Mouse (Mus musculus): ENCODE data around the gene Cpsf7. TPM values are rescaled to one million over a fixed set of nuclear protein-coding genes. Genes with fewer than 3 reads are reported as not detected.
"Not testable (repeated sequence)": the region's sequence is repeated elsewhere in the genome, so short reads cannot be mapped to it uniquely, and the experiment has no call there.

Gene Cpsf7
- polyA plus RNA-seq, 1 experiment from 2014 or later, result 49.6 TPM

DNA sequence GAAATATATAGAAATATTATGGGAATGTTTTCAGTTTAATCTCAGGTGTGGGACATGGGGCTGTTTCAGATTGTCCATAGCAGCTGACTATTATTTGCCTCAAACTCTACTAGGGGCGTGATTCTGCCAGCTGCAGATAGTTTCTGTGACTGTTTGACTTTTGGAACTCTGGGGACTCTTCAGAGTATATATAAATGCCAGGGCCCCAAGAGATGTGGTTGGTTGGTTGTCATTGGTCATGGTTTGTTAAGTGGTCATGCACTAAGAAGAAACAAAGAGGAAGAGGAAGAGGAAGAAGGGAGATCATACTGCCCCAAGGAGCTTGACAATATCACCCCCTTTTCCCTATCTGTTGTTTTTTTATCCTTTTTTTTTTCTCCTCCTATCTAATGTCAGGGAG lies 3.1 kb upstream of the Cpsf7 start:
- Histone ChIP-seq H3K4me2 (no peak overlapping the region), H3K9ac (no peak overlapping the region), H3K27ac (no peak overlapping the region), H3K27me3 (no peaks in the 10 kb centered on the region), H3K4me3 (replicated peaks) (no peak overlapping the region), H3K4me1 (peaks cover 21% of the 10 kb centered on the region), H3K9me3 (replicated peaks) (no peaks in the 10 kb centered on the region), H3K36me3 (peaks cover 12% of the 10 kb centered on the region)
- no peak for ATAC-seq (replicated peaks; ENCODE audit: low FRiP score)
- 83% methylated on average over 1 of the region's 1 CpGs for WGBS

DNA sequence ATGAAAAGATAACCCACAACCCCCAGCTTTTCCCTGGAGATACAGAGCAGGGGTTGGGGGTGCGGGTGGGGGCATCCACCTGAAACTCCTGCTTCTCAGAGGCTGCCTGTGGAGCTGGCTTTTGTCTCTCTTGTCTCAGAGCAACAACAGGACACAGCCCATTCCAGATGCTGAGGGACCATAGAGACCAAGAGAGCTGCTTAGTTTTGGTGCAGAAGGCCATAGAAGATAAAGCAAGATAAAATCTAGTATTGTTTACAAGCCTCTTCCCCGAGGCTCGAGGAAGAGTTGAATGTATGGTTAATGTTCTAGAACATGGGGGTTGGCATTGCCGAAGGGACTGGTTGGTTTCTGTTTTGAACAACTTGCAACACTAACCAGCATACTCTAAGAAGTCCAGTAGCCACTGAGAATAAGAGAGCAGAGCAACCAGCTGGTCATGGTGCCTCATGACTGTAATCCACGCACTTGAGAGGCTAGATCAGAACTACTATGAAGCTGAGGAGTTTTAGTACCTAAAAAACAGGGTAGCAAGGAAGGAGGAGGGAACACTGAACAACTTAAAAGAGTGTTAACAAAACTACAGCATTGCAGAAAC lies 1.5 kb upstream of the Cpsf7 start:
- H3K4me1 ChIP-seq, result peaks cover 29% of the 10 kb centered on the region
- no peak overlapping the region for H3K9ac ChIP-seq
- peak overlapping the region; percentile 64; the same call in 1 of the 2 replicates for H3K4me2 ChIP-seq
- H3K36me3 ChIP-seq, result peaks cover 10% of the 10 kb centered on the region
- no peak for ATAC-seq (replicated peaks; ENCODE audit: low FRiP score)
- 72% methylated on average over 5 of the region's 5 CpGs for WGBS
- no peaks in the 10 kb centered on the region for H3K9me3 ChIP-seq (replicated peaks)
- H3K27ac ChIP-seq, result no peak overlapping the region
- no peaks in the 10 kb centered on the region for H3K27me3 ChIP-seq
- H3K4me3 ChIP-seq (replicated peaks), result peak overlapping the region; percentile 89; the same call in 1 of the 2 replicates

DNA sequence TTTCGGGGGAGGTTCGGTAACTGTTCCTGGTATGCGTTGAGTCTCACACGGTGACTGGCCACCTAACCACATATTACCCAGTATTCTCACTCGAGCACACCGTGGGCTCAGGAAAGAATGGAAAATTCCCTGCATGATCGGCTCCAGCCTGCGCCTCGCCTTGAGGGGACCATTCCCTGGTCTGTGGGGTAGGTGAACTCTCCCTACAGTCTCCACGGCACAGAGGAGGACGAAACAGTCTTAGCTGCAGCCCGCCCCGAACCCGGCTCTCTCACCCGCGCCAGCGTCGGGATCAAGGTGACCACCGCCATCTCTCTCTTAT lies 321 bp upstream of the Cpsf7 start:
- ATAC-seq (replicated peaks; ENCODE audit: low FRiP score), result no peak
- Histone ChIP-seq H3K9me3 (replicated peaks) (no peaks in the 10 kb centered on the region), H3K4me2 (peak overlapping the region; percentile 64), H3K9ac (peak overlapping the region; percentile 93), H3K27ac (peak overlapping the region; percentile 99), H3K4me3 (replicated peaks) (peak overlapping the region; percentile 89), H3K27me3 (no peaks in the 10 kb centered on the region), H3K4me1 (peaks cover 29% of the 10 kb centered on the region), H3K36me3 (peaks cover 18% of the 10 kb centered on the region)
- WGBS, result under 1% methylated on average over 19 of the region's 19 CpGs

DNA sequence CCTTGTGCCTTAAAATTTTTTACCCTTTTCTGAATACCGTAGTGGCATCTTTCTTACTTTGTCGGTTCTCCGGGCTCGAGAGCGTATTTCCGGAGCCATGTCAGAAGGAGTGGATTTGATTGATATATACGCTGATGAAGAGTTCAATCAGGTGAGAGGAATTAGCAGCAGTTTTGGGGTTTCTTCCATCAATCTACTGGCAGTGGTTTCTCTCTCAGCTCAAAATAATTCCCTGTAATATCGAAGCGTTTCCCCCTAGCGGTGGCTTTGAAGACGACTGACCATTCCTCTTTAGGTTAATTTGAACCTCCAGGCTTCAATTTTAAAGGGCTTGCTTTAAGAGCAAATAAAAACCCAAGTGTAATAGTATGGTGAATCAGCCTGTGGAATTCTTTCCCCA lies 844 bp downstream of the Cpsf7 start, which contains the start of gene Sdhaf2:
Gene Sdhaf2, minus strand, starts transcription at position 233 of the 400 bp plus-strand sequence.
- H3K27ac ChIP-seq, result peak within 1 kb of the TSS; percentile 99
- WGBS, result 1% methylated on average over 11 of the region's 11 CpGs
- H3K36me3 ChIP-seq, result peaks cover 30% of the 10 kb centered on the region
- H3K4me3 ChIP-seq (replicated peaks), result peak within 1 kb of the TSS; percentile 89
- peak; percentile 5; the same call in 1 of the 2 replicates for ATAC-seq (replicated peaks; ENCODE audit: low FRiP score)
- H3K4me2 ChIP-seq, result peak within 1 kb of the TSS; percentile 64
- H3K9ac ChIP-seq, result peak within 1 kb of the TSS; percentile 93
- peaks cover 29% of the 10 kb centered on the region for H3K4me1 ChIP-seq
- no peaks in the 10 kb centered on the region for H3K9me3 ChIP-seq (replicated peaks)
- no peaks in the 10 kb centered on the region for H3K27me3 ChIP-seq

DNA sequence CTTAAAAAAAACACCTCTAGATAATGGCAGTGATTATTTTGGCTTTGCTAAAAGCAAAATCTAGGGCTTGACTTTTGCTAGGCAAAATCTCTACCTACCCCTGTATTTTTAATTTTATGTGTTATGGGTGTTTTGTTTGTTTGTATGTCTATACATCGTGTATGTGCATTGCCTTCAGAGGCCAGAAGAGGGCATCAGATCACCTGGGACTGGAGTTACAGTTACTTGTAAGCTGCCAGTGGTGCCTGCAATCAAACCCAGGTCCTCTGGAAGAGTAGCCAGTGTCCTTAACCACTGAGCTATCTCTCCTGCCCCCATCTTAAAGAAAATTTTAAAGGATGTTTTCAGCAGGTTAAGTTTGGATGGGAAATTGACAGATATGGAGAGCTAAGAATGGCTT lies 5.0 kb downstream of the Cpsf7 start:
- Histone ChIP-seq H3K4me2 (no peak overlapping the region), H3K9me3 (replicated peaks) (no peaks in the 10 kb centered on the region), H3K27me3 (no peaks in the 10 kb centered on the region), H3K4me1 (peaks cover 17% of the 10 kb centered on the region), H3K9ac (no peak overlapping the region), H3K27ac (no peak overlapping the region), H3K36me3 (peaks cover 65% of the 10 kb centered on the region), H3K4me3 (replicated peaks) (no peak overlapping the region)
- no peak for ATAC-seq (replicated peaks; ENCODE audit: low FRiP score)
- WGBS, result 93% methylated on average over 1 of the region's 1 CpGs

DNA sequence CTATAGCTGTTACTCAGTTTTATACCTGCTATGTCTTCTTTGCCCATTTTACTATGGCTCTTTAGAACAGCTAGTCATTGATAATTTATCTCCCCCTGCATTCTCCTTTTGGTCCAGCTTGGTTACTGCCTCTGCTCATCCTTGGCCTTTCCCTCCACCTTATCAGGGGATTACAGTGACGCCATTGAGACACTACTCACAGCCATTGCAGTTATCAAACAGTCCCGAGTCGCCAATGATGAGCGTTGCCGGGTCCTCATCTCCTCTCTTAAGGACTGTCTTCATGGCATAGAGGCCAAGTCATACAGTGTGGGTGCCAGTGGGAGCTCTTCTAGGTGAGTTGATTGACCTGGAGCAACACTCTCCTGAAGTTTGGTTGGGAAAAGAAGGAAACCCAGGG lies 14.4 kb downstream of the Cpsf7 start:
- no peak overlapping the region for H3K4me3 ChIP-seq (replicated peaks)
- H3K9me3 ChIP-seq (replicated peaks), result no peaks in the 10 kb centered on the region
- 95% methylated on average over 5 of the region's 5 CpGs for WGBS
- H3K4me2 ChIP-seq, result no peak overlapping the region
- H3K4me1 ChIP-seq, result no peaks in the 10 kb centered on the region
- H3K9ac ChIP-seq, result no peak overlapping the region
- no peaks in the 10 kb centered on the region for H3K27me3 ChIP-seq
- no peak for ATAC-seq (replicated peaks; ENCODE audit: low FRiP score)
- no peak overlapping the region for H3K27ac ChIP-seq
- H3K36me3 ChIP-seq, result peaks cover 93% of the 10 kb centered on the region

DNA sequence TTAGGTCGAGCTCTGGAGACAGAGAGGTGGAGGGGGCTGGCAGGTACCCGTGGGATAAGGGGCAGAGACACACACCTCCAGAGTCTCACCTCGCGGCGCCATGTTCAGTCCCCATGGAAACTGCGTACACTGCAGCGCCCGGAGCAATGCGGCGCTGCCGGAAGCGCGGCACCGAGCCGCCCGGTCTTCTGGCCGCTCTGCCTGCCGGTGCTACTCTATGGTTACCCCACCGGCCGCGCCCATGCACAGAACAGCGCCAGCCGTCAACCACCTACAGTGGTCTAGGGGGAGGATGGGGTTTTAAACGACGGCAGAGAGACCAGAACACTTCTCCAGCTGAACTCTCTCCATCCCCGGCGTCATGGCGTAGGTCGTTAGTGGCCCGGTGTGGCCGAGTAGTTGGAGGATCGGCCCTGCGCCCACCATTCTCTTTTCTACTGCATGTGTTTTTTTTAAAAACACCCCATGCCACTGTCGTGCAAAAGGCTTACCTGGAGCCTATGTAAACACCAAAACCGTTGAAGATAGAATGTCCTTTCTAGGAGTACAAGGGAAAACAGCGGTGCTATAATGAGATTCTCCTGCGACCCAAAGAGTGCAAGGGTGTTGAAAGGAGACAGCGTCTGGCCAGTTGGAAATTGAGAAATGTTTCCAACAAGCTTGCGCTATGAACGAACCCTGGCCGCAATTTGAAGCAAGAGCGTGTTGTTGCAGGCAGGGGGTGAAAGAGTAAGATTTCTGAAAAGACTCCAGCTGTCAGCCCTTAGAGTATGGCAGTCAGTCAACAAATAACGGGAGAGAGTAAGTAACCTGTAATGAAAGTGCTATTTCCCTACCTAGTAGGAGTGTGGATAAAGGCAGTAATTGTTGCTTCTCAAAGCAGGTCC lies 30.8 kb downstream of the Cpsf7 start, which contains the start of gene Tmem216:
Gene Tmem216, minus strand, starts transcription at position 615 of the 887 bp plus-strand sequence.
- peak within 1 kb of the TSS; percentile 77 for H3K27ac ChIP-seq
- peaks cover 18% of the 10 kb centered on the region for H3K36me3 ChIP-seq
- peak within 1 kb of the TSS; percentile 61 for H3K9ac ChIP-seq
- H3K4me1 ChIP-seq, result peaks cover 15% of the 10 kb centered on the region
- no peaks in the 10 kb centered on the region for H3K9me3 ChIP-seq (replicated peaks)
- no peaks in the 10 kb centered on the region for H3K27me3 ChIP-seq
- peak within 1 kb of the TSS; percentile 72 for H3K4me2 ChIP-seq
- peak; percentile 97 for ATAC-seq (replicated peaks; ENCODE audit: low FRiP score)
- WGBS, result 1% methylated on average over 43 of the region's 43 CpGs
- H3K4me3 ChIP-seq (replicated peaks), result peak within 1 kb of the TSS; percentile 72

DNA sequence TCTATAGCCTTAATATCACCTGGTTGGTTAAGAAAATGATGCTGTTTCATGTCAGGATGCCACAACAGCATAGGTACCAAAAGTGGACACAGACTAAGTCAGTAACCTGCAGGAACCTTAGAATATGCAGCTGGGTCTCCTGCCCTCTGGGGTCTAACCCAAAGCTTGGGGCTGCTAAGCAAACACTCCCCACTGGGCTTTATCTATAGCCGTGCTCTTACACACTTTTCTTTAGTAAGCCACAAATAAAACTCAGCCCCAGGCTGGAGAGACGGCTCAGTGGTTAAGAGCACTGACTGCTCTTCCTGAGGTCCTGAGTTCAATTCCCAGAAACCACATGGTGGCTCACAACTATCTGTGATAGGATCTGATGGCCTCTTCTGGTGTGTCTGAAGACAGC lies 31.9 kb downstream of the Cpsf7 start:
- no peak for ATAC-seq (replicated peaks; ENCODE audit: low FRiP score)
- H3K36me3 ChIP-seq, result peaks cover 7% of the 10 kb centered on the region
- no peak overlapping the region for H3K9ac ChIP-seq
- H3K4me2 ChIP-seq, result no peak overlapping the region
- H3K9me3 ChIP-seq (replicated peaks), result no peaks in the 10 kb centered on the region
- H3K27ac ChIP-seq, result no peak overlapping the region
- no peak overlapping the region for H3K4me3 ChIP-seq (replicated peaks)
- H3K4me1 ChIP-seq, result peaks cover 17% of the 10 kb centered on the region
- H3K27me3 ChIP-seq, result no peaks in the 10 kb centered on the region
- 57% methylated on average over 2 of the region's 2 CpGs for WGBS

DNA sequence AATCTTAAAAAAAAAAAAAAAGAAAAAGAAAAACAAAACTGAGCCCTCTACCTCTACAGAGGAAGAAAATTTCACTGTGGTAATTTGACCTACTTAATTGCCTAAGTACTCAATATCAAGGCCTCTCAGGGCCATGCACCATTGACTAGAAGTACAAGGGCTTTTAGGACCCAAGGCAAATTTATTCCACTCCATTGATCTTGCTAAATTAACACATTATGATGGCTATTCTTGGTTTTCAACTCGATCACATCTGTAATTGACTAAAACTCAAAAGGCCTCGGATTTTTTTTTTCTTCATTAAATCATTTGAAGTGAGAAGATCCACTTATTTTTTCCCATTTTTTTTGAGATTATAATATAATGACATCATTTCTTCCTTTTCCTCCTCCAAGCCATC lies 32.4 kb downstream of the Cpsf7 start:
- 40% methylated on average over 2 of the region's 2 CpGs for WGBS
- no peak overlapping the region for H3K27ac ChIP-seq
- no peak overlapping the region for H3K4me2 ChIP-seq
- no peak for ATAC-seq (replicated peaks; ENCODE audit: low FRiP score)
- H3K4me1 ChIP-seq, result peaks cover 18% of the 10 kb centered on the region
- peaks cover 4% of the 10 kb centered on the region for H3K36me3 ChIP-seq
- H3K9ac ChIP-seq, result no peak overlapping the region
- H3K27me3 ChIP-seq, result no peaks in the 10 kb centered on the region
- H3K4me3 ChIP-seq (replicated peaks), result no peak overlapping the region
- H3K9me3 ChIP-seq (replicated peaks), result no peaks in the 10 kb centered on the region

DNA sequence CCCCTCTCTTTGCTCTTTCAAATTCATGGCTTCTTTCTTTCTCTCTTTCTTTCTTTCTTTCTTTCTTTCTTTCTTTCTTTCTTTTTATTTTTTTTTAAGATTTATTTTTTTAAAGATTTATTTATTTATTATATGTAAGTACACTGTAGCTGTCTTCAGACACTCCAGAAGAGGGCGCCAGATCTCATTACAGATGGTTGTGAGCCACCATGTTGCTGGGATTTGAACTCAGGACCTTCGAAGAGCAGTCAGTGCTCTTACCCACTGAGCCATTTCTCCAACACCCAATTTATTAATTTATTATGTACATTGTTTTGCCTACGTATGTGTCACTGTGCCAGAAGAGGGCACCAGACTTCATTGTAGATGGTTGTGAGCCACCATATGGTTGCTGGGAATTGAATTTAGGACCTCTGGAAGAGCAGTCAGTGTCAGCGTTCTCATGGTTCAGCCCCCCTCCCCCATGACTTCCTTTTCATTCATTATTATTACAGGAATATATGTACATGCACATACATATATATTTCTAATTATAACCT lies 32.8 kb downstream of the Cpsf7 start:
- H3K36me3 ChIP-seq; H3K4me2 ChIP-seq; H3K27ac ChIP-seq; H3K9me3 ChIP-seq (replicated peaks); ATAC-seq (replicated peaks; ENCODE audit: low FRiP score); H3K4me3 ChIP-seq (replicated peaks); H3K27me3 ChIP-seq; H3K9ac ChIP-seq: not testable (repeated sequence)
- peaks cover 18% of the 10 kb centered on the region for H3K4me1 ChIP-seq
- 75% methylated on average over 4 of the region's 4 CpGs for WGBS

DNA sequence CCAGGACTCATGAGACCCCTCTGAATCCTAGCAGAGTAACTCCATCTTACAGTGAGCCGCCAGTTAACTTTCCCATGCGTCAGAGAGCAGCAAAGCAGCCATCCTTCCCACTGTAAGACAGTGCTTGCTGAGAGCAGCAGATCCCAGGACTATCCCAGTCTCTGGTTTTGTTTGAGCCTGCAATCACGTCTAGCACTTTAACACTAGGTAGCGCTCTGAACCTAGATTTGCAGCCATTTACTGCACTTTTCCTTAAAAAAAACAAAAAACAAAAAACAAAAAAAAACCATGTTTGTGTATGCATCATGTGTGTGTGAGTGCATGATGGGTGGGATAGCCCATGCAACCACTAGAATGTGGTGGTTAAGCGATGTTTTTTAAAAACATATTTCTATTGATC lies 35.0 kb downstream of the Cpsf7 start:
- H3K27me3 ChIP-seq, result 0 out of 2 replicates have a peak, but pooled peaks cover 4% of the 10 kb centered on the region
- H3K4me1 ChIP-seq, result peaks cover 11% of the 10 kb centered on the region
- no peaks in the 10 kb centered on the region for H3K9me3 ChIP-seq (replicated peaks)
- no peak overlapping the region for H3K27ac ChIP-seq
- no peak overlapping the region for H3K4me3 ChIP-seq (replicated peaks)
- 44% methylated on average over 5 of the region's 5 CpGs for WGBS
- no peak overlapping the region for H3K4me2 ChIP-seq
- H3K36me3 ChIP-seq, result no peaks in the 10 kb centered on the region
- no peak overlapping the region for H3K9ac ChIP-seq
- no peak for ATAC-seq (replicated peaks; ENCODE audit: low FRiP score)
